Mouse (Mus musculus) telencephalon, adult 2 months (tissue): Measurements from ENCODE around the gene Rapgef4.

Source experiments
- DNase-seq: peaks from one replicate; pipeline ENCODE4 v3.0.0-alpha.2; 2011; ENCODE audit warnings: low read depth, low spot score

The Rapgef4 gene

DNA sequence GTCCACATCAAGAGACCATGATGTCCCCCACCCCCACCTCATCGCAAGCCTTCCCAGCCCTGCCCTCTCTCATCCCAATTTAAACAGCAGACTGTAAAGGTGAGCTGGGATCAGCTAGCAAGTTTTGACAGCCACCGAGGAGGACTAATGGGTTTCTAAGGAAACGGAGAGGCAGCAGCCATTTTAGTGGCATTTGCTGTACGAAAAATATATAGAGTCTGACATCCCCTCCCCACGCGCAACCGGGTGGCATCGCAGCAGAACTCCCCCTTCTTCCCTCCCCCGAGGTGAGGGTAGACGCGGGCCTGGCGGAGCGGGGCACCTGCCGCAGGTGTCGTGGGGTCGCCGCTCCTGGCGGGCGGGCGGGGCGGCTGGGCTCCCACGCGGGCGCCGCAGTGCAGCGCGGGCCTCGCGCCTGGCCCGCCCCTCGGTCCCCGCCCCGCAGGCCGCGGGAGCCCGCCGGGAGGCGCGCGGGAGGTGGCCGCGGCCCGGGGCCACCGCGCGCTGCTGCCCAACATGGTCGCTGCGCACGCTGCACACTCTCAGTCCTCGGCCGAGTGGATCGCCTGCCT is at the start of gene Rapgef4:
Gene Rapgef4 (plus strand): TSS at position 470 of the 572 bp plus-strand sequence.
- DNase-seq: no peak

DNA sequence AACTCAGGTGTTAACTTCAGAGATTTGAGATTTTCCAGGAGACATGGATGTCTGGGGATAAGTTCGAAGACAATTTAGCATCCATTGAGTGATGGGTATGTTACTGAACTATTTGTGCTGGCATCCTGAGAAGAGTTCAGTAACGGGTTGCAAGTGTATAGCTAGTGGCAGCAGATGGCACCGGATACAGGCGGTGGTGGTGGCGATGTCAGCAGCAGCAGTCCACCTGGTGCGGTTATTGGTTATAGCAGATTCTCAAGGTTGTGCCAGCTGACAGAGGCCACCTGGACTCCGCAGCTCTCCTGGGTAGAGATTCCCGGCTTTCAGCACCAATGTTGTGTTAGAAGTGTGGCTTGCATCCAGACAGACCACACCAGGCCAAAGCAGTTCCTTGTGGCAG is 47.0 kb upstream of the Rapgef4 start:
- DNase-seq: no peak

GRCm38 (mm10) chr2:71936711-71937110 is 44.3 kb upstream of the Rapgef4 start:
- DNase-seq: no peak

- DNase-seq: no peak
Measured at GRCm38 (mm10) chr2:71937649-71938308, 43.3 kb upstream of the Rapgef4 start.

DNA sequence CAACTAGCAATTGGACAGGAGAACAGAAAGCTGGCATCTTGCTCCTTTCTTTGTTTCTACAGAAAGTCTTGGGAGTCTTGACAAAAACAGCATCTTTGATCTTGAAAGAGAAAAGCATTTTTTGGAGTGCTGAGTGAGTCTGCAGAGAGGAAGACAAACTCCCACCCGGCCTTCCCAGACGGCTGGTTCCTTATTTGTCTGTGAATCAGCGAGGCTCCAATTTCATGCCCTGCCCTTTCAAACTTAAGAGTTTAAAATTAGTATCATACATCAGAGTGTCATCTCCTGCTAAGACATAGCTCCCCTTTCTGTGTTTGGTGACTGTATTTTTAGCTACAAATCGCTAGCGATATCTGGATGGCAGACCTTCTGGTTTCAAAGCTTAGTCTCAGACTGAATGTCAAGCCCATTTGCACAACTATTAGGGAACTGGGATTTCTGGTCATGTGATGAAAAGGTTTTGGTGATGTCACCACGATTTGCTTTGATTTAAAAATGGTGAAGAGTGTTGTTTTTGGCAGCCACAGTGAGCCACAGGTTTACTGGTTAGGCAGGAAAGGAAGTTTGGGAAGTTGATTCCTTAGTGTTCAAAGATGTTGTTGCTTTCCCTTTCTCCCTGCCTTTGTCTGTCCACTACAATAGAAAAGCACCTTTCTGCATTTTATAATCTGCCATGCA is 42.2 kb upstream of the Rapgef4 start:
- peak; percentile 47 for DNase-seq

DNA sequence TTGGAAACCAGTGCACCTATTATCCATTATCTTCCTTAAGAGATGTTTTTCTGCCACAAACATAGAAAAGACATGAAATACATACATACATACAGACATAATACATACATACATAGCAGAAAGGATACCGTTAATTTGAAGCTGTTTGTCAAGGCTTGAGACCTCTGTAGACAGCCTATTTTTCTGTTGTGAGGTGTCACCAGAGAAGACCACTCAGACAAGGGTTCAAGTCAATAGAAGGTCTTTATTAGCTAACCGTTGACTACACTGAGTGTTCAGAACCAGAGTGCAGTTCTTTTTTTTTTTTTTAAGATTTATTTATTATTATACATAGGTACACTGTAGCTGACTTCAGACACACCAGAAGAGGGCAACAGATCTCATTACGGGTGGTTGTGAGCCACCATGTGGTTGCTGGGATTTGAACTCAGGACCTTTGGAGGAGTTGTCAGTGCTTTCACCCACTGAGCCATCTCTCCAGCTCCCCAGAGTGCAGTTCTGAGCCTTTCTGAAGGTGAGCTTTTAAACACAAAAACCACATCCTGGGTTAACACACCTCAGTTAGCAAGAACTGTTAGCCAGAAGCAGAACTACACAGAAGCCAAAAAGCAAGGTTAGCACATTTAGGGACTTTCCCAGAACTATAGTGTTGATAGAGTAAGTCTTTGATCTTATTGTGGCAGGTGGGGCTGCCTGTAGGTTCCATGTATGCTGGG is 39.9 kb upstream of the Rapgef4 start:
- DNase-seq: no peak

- no peak for DNase-seq
Measured at GRCm38 (mm10) chr2:71941721-71942087, 39.3 kb upstream of the Rapgef4 start.

GRCm38 (mm10) chr2:71951212-71951611 is 29.8 kb upstream of the Rapgef4 start:
- DNase-seq: no peak

- DNase-seq: no peak
Measured at GRCm38 (mm10) chr2:71955637-71956036, 25.4 kb upstream of the Rapgef4 start.

DNA sequence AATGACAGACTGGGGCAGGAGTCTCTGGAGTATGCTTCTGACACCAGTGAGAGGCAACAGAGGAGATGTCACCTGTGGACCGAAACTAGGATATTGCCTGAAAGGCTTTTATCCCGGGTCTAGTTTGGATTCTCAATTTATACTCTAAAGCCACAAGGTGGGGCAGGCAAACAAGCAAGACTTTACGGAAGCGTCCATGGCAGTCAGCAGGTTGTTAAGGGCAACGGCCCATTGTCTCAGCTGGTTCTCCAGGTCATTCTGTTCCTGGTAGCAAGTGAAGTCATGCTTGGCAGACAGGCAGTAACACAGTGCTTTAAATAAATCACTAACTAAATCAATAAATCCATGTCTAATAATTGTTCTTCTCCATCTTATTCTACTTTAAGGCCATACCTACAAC is 24.6 kb upstream of the Rapgef4 start:
- DNase-seq: no peak

DNA sequence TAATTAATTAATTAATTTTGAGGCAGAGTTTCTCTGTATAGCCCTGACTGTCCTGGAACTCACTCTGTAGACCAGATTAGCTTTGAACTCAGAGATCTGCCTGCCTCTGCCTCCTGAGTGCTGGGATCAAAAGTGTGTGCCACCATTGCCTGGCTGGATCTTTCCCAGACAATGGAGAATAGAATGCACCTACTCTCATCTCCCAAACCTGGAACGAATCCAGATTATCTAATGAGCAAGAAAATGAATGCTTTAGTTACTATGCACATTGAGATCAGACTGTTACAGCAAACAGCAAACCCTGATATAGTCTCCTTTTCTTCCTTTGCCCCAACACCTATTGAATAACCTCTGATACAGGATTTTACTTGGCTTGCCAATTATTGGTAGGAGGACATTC is 23.1 kb upstream of the Rapgef4 start:
- no peak for DNase-seq

- no peak for DNase-seq
Measured at GRCm38 (mm10) chr2:71958393-71958792, 22.6 kb upstream of the Rapgef4 start.

DNA sequence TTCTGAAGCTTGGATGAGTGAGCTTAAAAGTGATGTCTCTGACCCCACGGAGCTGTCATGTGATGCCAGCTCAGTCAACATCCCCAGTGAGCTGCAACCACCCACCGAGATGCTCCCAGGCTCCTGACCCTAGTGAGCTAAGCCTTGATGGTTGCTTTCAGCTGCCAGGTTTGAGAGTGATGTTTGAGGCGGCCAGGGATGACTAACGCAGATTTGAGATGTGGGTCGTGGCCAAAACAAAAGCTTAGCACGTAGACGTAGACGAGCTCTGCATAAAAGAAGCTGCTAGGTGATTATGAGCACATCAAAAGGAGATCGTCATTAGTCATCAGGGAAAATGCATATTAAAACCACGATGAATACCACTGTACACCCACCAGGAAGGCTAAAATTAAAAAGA is 16.8 kb upstream of the Rapgef4 start:
- DNase-seq: no peak

- no peak for DNase-seq
Measured at GRCm38 (mm10) chr2:71965476-71965875, 15.6 kb upstream of the Rapgef4 start.

DNA sequence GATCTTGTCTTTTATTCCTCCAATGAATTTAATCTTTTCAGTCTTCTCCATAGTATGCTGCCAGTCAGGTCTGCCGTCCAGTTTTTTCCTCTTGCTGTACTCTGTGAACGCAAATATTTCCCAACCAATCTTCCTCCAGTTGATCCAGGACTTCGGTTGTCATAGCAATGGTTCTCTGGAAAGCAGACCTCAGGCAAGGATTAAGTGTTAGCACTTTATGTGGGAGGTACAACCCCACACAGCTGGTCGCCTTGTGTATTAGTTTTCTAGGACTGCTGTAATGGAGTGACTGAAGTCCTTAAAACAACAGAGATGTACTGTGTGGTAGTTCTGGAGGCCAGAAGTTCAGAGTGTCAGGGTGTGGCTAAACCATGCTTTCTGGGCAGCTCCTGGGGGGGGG is 14.3 kb upstream of the Rapgef4 start:
- no peak for DNase-seq

DNA sequence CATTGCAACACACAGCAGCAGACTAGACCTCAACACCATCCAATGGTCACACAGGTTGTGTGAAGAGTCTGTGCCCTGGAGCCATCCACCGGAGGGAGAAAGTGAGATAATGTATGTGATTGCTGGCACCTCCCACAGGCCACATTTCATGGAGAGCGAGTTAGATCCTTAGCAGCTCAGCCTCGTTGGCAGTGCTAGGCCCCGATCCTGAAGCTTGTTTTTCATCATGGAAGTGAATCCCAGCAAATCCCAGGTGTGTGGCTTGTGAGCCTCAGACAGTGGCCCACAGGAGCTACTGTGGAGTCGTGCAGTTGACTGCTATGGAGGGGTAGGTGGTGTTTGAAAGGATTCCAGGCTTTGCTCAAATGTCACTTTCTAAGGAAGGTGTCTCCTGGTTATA is 13.2 kb upstream of the Rapgef4 start:
- no peak for DNase-seq

GRCm38 (mm10) chr2:71973646-71974045 is 7.4 kb upstream of the Rapgef4 start:
- DNase-seq: no peak

DNA sequence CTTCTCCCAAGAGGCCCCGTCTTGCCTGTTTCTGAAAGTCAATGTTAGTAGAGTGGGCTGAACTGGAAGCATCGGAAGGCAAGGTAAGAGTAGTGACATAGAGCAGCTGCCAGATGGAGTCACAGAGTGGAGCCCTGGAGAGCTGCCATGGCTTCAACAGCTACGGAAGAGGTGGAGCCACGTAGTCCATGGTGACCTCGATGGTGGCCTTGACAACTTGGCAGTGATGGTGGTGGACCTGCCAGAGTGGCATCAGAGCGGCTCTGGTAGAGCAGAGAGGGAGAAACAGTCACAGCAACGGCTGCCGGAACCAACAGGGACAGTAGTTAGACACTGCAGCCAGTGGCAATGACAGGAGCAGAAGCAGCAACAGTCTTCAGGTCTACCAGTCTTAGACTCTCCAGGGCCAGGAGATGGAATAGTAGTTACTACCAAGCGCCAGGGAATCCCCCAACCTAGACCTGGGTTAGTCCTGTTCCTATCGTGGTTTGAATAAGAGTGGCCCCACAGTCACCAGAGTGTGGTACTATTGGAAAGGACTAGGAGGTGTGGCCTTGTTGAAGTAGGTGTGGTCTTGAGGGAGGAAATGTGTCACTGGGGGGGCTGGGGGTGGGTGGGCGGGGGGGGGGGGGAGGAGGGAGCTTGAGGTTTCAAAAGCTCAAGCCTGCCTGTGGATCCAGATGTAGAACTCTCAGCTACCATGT is 6.7 kb upstream of the Rapgef4 start:
- DNase-seq: no peak

DNA sequence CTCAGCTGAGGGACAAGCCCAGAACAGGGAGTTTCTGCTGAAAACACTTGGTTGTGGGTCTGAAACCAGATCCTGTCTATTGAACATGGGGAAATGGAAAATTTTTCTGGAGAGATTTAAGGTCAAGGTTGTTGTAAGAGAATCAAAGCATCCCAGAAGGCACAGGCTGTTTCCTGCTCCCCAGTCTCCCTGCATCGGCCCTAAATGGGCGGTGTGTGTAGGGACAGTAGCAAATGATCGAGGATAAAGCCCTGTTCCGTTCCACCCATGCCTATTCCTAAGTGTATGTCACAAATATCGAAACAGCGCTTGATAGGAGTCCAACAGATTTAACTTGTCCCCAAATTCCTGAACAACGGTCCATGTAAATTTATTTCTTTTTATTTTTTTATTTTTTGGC is 1.1 kb upstream of the Rapgef4 start:
- DNase-seq: no peak

GRCm38 (mm10) chr2:71981343-71981851 is 357 bp downstream of the Rapgef4 start:
- no peak for DNase-seq

DNA sequence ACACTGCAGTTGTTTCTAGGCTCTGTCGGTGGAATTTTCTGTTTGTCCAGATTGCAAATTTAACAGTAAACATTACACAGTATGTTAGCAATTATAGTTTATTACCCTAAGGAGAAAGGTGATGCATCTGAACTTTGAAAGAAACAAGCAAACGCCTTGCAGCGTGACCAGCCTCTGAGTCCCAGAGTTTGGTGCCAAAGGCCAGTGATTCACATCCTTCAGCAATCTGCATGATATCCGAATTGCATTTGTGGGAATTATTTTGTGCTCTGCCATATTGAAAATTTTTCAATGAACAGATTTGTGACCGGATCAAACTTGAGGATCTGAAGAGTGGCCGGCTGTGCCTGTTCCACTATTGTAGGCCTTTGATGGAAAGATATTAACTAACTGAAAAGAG is 856 bp downstream of the Rapgef4 start:
- no peak for DNase-seq
